Mouse (Mus musculus) layer of hippocampus, postnatal 25 days (tissue): ENCODE measurements around the gene Col5a1. TPM values are rescaled to one million over a fixed set of nuclear protein-coding genes. Genes with fewer than 3 reads are reported as not detected.

Experiments used
- DNase-seq, 2 experiments: peaks; one replicate each; pipeline ENCODE4 v3.0.0; 2022; ENCODE audit warnings: mixed read lengths in 2 of 2, low spot score in 1 of 2; ENCODE audit errors: extremely low spot score in 1 of 2
- total RNA-seq, 2 experiments: library from RNA; stranded (reverse); gene quantifications; 2 replicates each; pipeline ENCODE4 v1.2.3; 2021

The Col5a1 gene
- total RNA-seq, 2 experiments from 2014 or later, result 3.3 to 4.2 TPM

- no peak for DNase-seq
Observed at GRCm38 (mm10) chr2:28066686-28067085, 180.5 kb downstream of the Col5a1 start.

DNA sequence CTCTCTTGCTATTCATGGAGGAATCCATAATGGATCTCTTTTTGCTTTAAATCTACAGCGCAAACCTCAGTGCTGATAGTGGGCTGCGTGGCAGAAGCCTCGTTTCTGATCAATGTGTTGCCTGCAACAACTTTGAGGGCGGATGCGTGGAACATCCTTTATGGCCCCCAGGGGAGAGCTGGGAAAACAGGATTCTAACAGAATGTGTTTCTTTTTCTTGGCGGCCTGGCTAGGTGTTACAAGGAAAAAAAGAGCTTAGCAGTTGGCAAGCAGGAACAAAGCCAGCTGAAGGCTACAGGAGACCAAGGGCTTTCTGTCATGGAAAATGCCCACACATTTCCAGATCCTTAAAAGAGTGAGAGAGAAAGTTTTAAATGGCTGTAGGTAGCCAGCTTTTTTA, 180.9 kb downstream of the Col5a1 start:
- DNase-seq, result no peak

DNA sequence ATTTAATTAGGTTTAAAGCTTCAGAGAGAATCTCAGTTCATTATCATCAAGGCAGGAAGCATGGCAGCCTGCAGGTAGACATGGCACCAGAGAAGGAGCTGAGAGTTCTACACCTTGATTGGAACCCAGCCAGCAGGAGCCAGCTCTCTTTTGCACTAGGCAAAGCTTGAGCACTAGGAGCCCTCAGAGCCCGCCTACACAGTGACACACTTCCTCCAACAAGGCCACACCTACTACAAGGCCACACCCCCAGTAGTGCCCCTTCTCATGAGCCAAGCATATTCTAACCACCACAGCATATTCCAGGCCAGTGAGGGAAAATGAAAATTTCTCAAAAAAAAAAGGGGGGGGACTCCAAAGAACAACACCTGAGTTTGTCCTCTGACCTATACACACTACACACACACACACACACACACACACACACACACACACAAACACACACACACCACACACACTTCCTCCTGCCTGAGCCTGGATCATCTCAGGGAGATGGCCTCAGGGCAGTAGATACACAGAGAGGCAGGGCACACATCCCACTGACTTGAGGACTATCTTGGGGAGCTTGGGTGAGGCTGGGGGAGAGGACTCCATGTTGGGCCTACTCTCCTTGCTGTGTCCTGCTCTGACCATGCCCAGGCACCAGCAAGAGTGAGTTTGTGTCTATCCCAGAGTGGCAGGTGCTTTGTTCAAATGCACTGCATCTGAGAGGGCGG, 181.8 kb downstream of the Col5a1 start:
- DNase-seq, result peak in 1 of 2 experiments; percentile 17

DNA sequence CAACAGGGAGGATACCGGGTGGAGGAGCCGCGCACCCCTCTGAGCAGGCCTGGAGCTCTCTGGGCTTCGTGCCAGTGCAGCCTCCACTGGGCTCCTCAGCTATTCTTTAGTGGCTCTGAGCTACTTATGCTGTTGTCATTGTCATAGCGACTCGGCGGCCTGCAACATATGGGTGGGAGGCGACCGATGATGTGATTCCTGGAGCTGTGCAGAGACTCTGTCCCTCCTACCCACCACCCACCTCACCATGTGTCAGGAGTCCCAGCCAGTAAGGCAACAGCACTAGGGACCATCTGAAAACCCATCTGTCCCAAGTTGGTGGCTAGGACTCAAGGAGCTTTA, 182.3 kb downstream of the Col5a1 start:
- DNase-seq, result peak; percentile 66 to 70

DNA sequence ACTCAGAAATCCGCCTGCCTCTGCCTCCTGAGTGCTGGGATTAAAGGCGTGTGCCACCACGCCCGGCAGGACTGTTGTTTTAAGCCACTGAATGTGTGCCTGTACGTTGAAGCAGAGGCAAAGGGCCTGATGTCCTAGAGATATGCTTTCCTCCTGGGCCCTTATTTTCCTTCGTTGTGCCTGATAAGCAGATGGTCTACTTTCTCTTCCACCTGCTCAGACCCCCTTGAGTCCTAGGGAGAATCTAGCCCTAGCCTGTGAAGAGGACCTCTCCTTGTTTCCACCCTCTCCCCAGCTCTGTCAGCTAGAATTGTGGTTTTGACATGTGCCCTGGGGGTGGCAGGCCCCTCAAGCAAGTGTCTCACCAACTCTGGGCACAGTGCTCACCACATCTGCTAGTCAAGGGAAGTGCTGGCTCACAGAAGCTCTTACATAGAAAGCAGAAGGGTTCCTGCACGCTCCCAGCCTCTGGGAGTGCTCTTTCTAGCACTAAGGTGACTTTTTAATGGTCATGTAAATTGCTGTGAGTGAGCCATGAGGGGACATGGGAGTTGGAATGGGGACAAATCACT, 189.5 kb downstream of the Col5a1 start:
- DNase-seq, result no peak

DNA sequence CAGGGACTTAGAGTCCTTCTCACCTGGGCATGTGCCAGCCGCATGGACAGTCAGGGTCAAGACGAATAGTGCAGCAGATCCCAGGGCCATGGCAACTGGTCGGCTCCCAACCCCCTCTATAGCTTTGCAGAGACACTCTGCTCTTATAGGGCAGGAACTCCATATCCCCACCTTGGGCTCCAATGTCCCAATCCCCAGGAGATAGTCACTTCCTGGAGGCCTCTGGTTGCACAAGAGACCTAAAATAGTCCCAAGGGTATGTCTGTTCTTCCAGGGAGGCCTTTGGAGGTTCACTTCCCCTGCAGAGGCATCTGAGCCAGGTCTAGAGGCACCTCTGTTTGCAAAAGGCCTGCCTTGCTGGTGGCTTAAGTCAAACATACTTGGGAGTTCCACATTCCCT, 198.5 kb downstream of the Col5a1 start, which contains the start of gene Fcnb:
Gene Fcnb, minus strand, starts transcription at position 118 of the 400 bp plus-strand sequence.
- no peak for DNase-seq

DNA sequence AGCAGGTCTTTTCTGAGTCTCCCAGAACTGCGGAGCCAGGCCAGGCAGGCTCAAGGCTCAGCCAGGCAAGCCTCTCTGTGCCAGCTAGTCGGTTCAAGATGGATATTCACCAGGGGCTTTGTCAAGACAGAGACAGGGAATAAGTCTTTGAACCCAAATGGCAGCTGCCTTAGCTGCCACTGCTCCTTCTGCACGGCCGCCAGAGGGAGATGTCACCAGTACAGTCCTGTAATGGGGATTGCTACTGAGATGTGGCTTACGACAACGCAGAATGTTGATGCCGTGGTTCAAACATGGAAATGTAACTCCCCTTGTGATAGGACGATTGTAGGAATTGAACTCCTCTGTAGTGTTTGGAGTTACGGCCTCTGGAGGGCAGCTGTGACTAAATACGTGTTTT, 199.9 kb downstream of the Col5a1 start:
- DNase-seq, result no peak

- no peak for DNase-seq
Observed at GRCm38 (mm10) chr2:28089095-28089494, 202.9 kb downstream of the Col5a1 start.

Other genes starting within 250 kb of the Col5a1 start
- 10 to 100 TPM; 22.2 to 29.1 TPM for gene Rxra, start 210.0 kb upstream of the Col5a1 start, total RNA-seq
- gene Fcnb, start 198.5 kb downstream of the Col5a1 start, total RNA-seq, result not detected